Mouse (Mus musculus) spleen, adult 2 months (tissue): ENCODE results near the gene Insr.

Experiments used
- CTCF ChIP-seq: fragments of 200-500 bp; IDR thresholded peaks from 2 replicates; pipeline ENCODE4 v1.5.1; 2011; ENCODE audit warnings: mild to moderate bottlenecking, inconsistent platforms; ENCODE audit not compliant: insufficient read depth, insufficient read length, insufficient replicate concordance; ENCODE audit errors: extremely low read depth
- POLR2A ChIP-seq: fragments of 200-500 bp; IDR thresholded peaks from 2 replicates; pipeline ENCODE4 v1.6.1; 2011; ENCODE audit warnings: low read depth, low read length, inconsistent platforms

- TF ChIP-seq CTCF (no peak), POLR2A (no peak)
These were observed 62.8 kb downstream of the Insr start for GRCm38 (mm10) chr8:3216541-3217092.
